Mouse (Mus musculus) G1E (cell line): ENCODE measurements around the gene Fndc11.

Source experiments
- CTCF ChIP-seq: IDR thresholded peaks from 2 replicates; pipeline ENCODE4 v1.5.1; 2012; ENCODE audit warnings: low read depth, low read length, inconsistent platforms, mixed read lengths
- TAL1 ChIP-seq: conservative IDR thresholded peaks from 2 replicates; pipeline ENCODE4 v1.6.1; 2012; ENCODE audit warnings: low read depth, low read length, inconsistent platforms, mixed read lengths

DNA sequence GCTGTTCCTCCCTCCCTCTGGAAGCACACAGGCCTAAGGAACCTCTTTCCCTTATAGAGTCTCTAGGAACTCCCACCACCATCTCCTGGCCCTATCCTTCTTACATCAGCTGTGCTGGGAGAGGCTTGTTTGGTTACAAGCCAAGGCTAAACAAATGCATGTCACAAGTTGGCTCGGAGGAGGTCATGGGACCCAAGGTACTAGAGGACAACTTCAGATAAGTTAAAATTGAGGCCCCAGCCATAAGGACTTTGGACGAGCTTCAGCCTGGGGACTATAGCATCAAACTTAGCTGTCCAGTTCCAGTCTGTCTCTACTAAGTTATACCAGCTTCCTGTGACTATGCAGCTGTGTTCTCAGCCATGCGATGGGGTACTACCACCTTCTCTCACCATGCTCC lies 7.3 kb downstream of the Fndc11 start:
- TF ChIP-seq CTCF: no peak
- no peak for TF ChIP-seq TAL1
